Mouse (Mus musculus) urinary bladder, postnatal 0 days (tissue): ENCODE results near the gene Mycbpap. TPM values are rescaled to one million over a fixed set of nuclear protein-coding genes. Genes with fewer than 3 reads are reported as not detected.

ENCODE experiments used
- polyA plus RNA-seq: library from polyadenylated mRNA; unstranded; fragments of >200 nt; fragmentation: Nextera tagmentation; extraction: Ambion mirVana; gene quantifications from 2 replicates; pipeline ENCODE4 v1.2.1, GENCODE M21; 2015

The Mycbpap gene
- polyA plus RNA-seq: 0.41 and 1.2 TPM in 2 replicates

DNA sequence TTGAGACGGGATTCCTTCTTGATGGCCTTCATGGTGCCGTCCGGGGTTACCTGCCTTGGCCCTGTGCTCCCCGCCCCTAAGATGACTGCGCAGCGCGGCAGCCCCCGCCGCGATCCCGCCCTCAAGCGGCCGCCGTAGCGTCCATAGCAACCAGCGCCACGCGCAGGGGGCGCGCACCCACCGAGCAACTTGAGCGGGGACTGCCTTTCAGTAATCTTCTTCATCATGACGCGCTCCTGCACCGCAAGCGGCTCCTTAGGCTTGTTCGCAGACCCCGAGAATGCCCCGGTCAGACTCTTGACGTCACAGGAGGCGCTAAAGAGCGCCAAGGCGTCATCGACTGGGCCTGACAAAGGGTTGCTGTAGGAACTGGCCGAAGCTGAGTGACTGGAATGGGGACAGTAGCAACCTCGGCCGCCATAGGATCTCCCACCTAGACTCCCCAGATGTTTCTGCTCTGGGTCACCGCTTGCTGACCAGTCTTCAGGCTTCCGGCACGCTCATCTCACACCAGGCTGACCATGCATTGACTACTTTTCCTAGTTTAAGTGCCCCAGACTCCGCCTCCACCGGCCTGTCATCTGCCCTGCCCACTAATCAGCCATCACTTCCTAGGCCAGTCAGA lies at the start of gene Mycbpap:
Mycbpap (minus strand) TSS at position 524 of the 625 bp plus-strand sequence.

DNA sequence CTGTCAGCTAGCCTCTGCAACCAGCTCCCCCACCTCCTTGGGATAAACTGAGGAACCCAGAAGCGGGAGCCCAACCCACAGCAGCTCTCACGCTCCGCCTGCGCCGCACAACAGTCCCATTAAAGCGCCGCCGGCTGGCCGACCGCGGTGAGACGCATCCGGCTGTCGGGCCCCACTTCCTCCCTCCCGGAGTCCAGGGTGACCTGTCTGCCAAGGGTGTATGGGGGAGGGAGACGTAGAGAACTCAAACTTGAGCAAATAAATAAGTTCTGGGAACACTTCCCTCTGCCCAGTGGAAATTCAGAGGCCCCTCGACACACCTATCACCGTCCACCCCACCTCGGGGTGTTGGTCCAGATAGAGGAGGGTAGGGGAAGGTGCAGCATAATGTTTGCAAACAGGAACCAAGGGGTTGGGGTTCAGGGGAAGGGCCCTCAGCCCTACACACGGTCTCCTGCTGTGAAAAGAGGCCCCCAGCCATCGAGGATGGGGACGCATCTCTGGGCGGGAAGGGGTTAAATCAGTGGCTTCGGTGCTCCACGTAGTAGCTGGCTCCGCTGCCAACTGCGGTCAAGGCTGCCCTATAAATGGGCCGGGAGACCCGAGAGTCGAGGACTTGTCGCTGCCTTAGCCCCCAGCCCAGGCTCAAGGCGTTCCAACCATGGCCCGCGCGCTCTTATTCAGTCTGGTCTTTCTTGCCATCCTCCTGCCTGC lies 43.1 kb upstream of the Mycbpap start, which contains the start of gene Chad:
Chad (plus strand) TSS at position 611 of the 714 bp plus-strand sequence.

DNA sequence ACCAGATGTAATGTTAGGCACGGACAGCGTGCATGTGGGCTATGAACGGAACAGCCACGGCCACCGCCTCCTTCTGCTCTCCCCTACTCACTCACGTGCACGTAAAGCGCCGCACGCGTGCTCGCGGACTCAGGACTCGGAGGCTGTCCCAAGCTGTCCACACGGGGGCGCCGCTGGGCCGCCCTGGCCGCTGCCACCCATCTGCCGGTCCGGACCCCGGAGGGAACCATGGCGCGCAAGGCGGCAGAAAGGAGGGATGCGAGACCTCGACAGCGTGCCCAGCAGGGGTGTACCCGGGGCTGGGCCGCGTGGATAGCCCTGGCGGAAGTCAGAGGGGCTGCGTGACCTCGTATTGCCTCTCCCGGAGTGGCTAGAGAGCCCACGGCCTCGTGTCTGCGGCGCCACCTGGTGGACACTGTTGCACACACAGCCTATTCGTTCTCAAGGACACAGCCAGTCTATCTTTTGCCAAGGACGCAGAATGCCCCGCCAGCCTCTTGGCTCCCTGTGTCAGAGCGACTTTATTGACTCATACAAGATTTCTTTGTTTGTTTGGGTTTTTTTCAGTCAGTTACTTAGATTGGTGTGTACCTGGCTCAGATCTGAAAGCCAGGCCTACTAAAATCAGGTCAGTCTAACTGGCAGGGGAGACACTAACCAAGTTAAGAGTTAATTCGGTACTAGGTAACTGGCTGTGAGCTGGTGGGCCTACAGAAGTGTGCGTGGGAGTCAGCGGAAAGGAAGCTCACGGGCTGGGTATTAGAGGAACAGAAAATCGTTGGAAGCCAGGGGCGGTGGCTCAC lies 27.5 kb upstream of the Mycbpap start, which contains the start of gene Rsad1:
Rsad1 (minus strand) TSS at position 368 of the 803 bp plus-strand sequence.

DNA sequence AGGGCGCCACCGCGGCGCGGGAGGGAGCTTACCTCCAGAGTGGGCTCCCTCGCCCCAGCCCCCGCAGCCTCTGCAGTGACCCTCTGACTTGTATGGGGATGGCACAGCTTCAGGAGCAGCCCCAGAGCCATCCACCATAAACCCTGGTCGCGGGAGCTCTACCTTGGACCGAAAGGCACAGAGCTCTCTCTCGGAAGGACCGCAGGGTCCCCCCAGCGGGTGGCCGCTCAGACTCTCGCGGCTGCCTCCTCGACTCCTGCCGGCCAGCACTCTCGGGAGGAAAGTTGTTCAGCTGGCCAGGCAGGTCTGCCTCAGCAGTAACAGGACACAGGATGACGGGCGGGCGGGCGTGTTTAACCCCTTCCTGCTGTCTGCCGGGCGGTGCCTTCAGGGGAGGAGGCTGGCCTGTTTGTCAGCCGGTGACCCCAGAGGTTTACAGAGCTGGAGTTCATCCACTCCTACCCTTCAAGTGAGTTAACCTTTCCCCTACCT lies 21.8 kb downstream of the Mycbpap start, which contains the start of gene Epn3:
Epn3 (minus strand) TSS at position 314 of the 492 bp plus-strand sequence.

DNA sequence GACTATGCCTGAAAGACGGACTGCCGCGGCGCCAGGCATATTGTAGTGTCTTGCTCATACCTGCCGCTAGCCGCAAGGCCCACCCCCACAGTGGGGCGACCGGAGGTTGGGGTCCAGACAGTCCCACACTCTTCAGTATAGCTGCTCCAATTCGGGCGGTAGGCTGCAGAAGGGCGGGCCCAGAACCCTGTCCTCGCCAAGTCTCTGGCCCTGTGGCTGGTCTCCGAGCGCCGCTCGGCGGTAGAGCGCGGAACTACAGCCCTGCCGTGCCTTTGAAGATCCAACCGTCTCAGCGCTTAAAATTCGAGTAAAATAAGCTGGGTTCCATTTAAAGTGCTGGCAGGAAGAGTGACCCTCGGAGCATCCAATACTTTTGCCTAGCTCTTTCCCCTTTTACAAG lies 35.5 kb downstream of the Mycbpap start, which contains the start of gene Spata20:
Spata20 (minus strand) TSS at position 179 of the 400 bp plus-strand sequence.

DNA sequence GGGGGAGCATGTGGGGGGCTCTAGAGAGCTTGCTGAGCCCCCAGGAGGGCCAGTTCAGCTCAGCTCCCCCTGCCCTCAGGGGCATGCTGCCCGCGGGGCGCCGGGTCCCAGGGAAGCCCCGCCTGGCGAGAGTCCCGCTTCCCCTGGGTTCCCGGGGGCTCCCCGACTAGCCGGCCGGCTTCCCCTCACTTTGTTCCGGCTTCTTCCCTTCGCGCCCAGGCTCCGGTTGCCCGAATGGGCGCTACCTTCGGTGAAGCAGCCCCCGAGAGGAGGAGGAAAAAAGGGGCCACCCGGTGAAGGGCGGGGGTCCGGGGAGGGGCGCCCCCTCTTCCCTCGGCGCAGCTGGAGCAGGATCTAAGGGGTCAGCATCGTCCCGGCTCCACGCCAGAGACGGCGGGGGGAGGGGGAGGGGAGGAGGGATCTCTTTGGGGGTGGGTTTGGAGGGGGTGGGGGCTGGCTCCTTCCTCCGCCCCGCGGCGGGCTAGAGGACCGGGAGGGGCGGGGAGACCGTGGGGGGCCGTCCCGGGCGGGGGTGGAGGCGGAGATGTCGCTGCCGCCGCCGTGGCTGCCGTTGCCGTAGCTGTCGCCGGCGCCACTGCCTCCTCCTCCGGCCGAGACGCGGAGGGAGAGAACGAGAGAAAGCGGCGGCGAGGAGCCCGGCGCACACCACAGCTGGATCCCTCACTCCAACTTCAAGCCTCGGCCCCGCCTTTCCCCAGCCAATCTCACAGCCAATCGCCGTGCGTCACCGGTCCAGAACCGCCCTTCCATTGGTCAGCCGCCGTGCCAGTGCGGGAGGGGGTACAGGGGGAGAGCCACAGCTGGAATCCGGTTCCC lies 47.6 kb downstream of the Mycbpap start, which contains the start of gene Cacna1g:
Cacna1g (minus strand) TSS at position 492 of the 837 bp plus-strand sequence.

Other genes starting within 250 kb of the Mycbpap start
- not detected in 2 replicates for gene Gm21885, start 239.9 kb downstream of the Mycbpap start, polyA plus RNA-seq
- 44.7 and 52.8 TPM in 2 replicates for gene Luc7l3, start 199.8 kb downstream of the Mycbpap start, polyA plus RNA-seq
- gene Ankrd40, start 193.7 kb downstream of the Mycbpap start, polyA plus RNA-seq: 13.3 TPM in 2 replicates
- 36.0 and 41.3 TPM in 2 replicates for gene Abcc3, start 128.7 kb downstream of the Mycbpap start, polyA plus RNA-seq
- 2.3 and 2.5 TPM in 2 replicates for gene Cacna1g, start 47.5 kb downstream of the Mycbpap start, polyA plus RNA-seq
- gene Spata20, start 35.6 kb downstream of the Mycbpap start, polyA plus RNA-seq: 0.16 and 0.23 TPM in 2 replicates
- gene Epn3, start 21.8 kb downstream of the Mycbpap start, polyA plus RNA-seq: 18.2 and 22.5 TPM in 2 replicates
- gene Rsad1, start 27.5 kb upstream of the Mycbpap start, polyA plus RNA-seq: 2.2 and 3.3 TPM in 2 replicates
- 0.58 and 0.79 TPM in 2 replicates for gene Chad, start 43.3 kb upstream of the Mycbpap start, polyA plus RNA-seq
- gene Acsf2, start 80.1 kb upstream of the Mycbpap start, polyA plus RNA-seq: 2.6 and 2.8 TPM in 2 replicates
- 112 and 135 TPM in 2 replicates for gene Lrrc59, start 108.0 kb upstream of the Mycbpap start, polyA plus RNA-seq
- 122 and 124 TPM in 2 replicates for gene Mrpl27, start 132.0 kb upstream of the Mycbpap start, polyA plus RNA-seq
- gene Eme1, start 132.2 kb upstream of the Mycbpap start, polyA plus RNA-seq: 2.9 and 3.7 TPM in 2 replicates
- 10.7 and 10.9 TPM in 2 replicates for gene Xylt2, start 155.8 kb upstream of the Mycbpap start, polyA plus RNA-seq
- 0.07 and 0.12 TPM in 2 replicates for gene Gm11541, start 182.8 kb upstream of the Mycbpap start, polyA plus RNA-seq
- gene Cdc34b, start 220.0 kb upstream of the Mycbpap start, polyA plus RNA-seq: 0.11 TPM in 1 of 2 replicates, not detected in the other